ENCODE assay signal across 35 mouse cellular contexts in genomic region chr6:16835631-16836030, GRCm38 (mm10).
"Had no signal": no experiment of that assay in that cellular context is flagged by ENCODE, and none has a peak within 500 bp of the region (broad histone marks: within the 10 kb centered on the region; RNA-seq: fewer than 3 reads in every experiment).

No protein-coding gene starts in this region.

- ATAC-seq: hindbrain, embryonic 16.5 days; hindbrain, postnatal 0 days; inflammation-experienced regulatory T-cells, adult 6 months; intestine, embryonic 15.5 days; intestine, embryonic 16.5 days; intestine, postnatal 0 days had no signal

- H3K36me3 ChIP-seq: heart, embryonic 10.5 days; heart, embryonic 12.5 days; heart, embryonic 13.5 days; heart, embryonic 15.5 days; hindbrain, embryonic 10.5 days; hindbrain, embryonic 12.5 days; hindbrain, embryonic 13.5 days; hindbrain, embryonic 15.5 days; intestine, embryonic 15.5 days; kidney, embryonic 15.5 days had no signal

- H3K9ac ChIP-seq: heart, embryonic 12.5 days; heart, embryonic 13.5 days; heart, embryonic 15.5 days; hindbrain, embryonic 12.5 days; hindbrain, embryonic 13.5 days; hindbrain, embryonic 14.5 days; hindbrain, embryonic 15.5 days; intestine, embryonic 15.5 days; kidney, embryonic 15.5 days had no signal

- H3K27ac ChIP-seq: heart, embryonic 10.5 days; heart, embryonic 13.5 days; heart, embryonic 15.5 days; hindbrain, embryonic 10.5 days; hindbrain, embryonic 12.5 days; hindbrain, embryonic 13.5 days; hindbrain, embryonic 14.5 days; hindbrain, embryonic 15.5 days; hindbrain, postnatal 0 days; intestine, embryonic 15.5 days; kidney, embryonic 15.5 days; kidney, postnatal 0 days; layer of hippocampus, adult 2 months had no signal

- H3K9me3 ChIP-seq: heart, embryonic 10.5 days; heart, embryonic 12.5 days; heart, embryonic 13.5 days; heart, embryonic 15.5 days; hindbrain, embryonic 10.5 days; hindbrain, embryonic 12.5 days; hindbrain, embryonic 13.5 days; hindbrain, embryonic 15.5 days; intestine, embryonic 15.5 days; kidney, embryonic 15.5 days had no signal

- H3K4me3 ChIP-seq: heart, embryonic 10.5 days; heart, embryonic 12.5 days; heart, embryonic 13.5 days; heart, embryonic 15.5 days; hindbrain, embryonic 10.5 days; hindbrain, embryonic 12.5 days; hindbrain, embryonic 13.5 days; hindbrain, embryonic 15.5 days; intestine, embryonic 15.5 days; kidney, embryonic 15.5 days; layer of hippocampus, adult 2 months had no signal

- H3K4me1 ChIP-seq: heart, embryonic 10.5 days; heart, embryonic 12.5 days; heart, embryonic 13.5 days; heart, embryonic 15.5 days; hindbrain, embryonic 12.5 days; hindbrain, embryonic 13.5 days; hindbrain, embryonic 15.5 days; intestine, embryonic 15.5 days; kidney, embryonic 15.5 days had no signal

- H3K27me3 ChIP-seq: heart, embryonic 12.5 days; heart, embryonic 13.5 days; heart, embryonic 15.5 days; hindbrain, embryonic 12.5 days; hindbrain, embryonic 13.5 days; hindbrain, embryonic 15.5 days; intestine, embryonic 15.5 days; kidney, embryonic 15.5 days had no signal

- H3K4me2 ChIP-seq: heart, embryonic 11.5 days; heart, embryonic 12.5 days; heart, embryonic 13.5 days; heart, embryonic 15.5 days; hindbrain, embryonic 12.5 days; hindbrain, embryonic 13.5 days; hindbrain, embryonic 14.5 days; hindbrain, embryonic 15.5 days; intestine, embryonic 15.5 days; kidney, embryonic 15.5 days had no signal

- DNase-seq: heart, postnatal 10 days; heart, postnatal 14 days; heart, postnatal 36 days; heart, postnatal 4 days; kidney, adult 11 months; kidney, adult 18-20 months; kidney, adult 2 months; kidney, adult 8-10 months; kidney, adult 9 months; kidney, postnatal 10 days; kidney, postnatal 14 days; kidney, postnatal 25 days; kidney, postnatal 36 days; kidney, postnatal 4 days; layer of hippocampus, adult 9-11 months; layer of hippocampus, postnatal 36 days had no signal
